Comparison of ENCODE assay signal across 13 mouse cellular contexts in the genomic region with DNA sequence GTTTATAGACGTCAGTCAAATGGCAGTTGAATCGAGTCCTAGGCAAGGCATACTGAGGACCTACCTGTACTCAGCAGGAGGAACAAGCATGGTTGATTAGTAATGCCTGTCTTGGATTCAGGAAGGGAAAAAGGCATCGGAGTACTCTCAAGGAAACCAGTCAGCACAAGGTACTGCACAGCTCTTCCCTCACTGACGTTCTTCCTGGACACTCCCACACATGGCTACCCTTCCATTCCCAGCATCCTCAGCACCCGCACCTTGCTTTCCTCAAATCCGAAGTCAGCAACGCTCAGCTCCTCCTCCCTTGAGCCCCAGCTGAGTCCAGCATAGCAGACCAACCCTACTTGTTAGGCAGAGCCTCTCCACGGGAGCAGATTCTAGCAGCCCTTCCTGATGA.
A peak's percentile ranks its signal among the peaks of the same experiment; 100 is the strongest.
DNase-seq lines count a peak whose midpoint lies in the region; ATAC-seq and TF ChIP-seq lines count a peak whose summit lies in the region.
"Had no signal": no experiment of that assay in that cellular context is flagged by ENCODE, and none has a peak within 500 bp of the region (broad histone marks: within the 10 kb centered on the region; RNA-seq: fewer than 3 reads in every experiment).

No protein-coding gene starts in this region.

- no peak overlapping the region for H3K4me3 ChIP-seq in midbrain, embryonic 13.5 days (replicated peaks)
- no peak overlapping the region for H3K4me3 ChIP-seq in midbrain, postnatal 0 days (ENCODE audit: low read depth, low read length)
- no peak overlapping the region for H3K4me3 ChIP-seq in kidney, embryonic 16.5 days (ENCODE audit: low read length)
- no peak overlapping the region for H3K4me3 ChIP-seq in stomach, postnatal 0 days (ENCODE audit: low read depth, low read length)
- H3K4me3 ChIP-seq: embryonic facial prominence, embryonic 12.5 days; layer of hippocampus, adult 2 months had no signal

- 0 out of 2 replicates have a peak overlapping the region, but pooled peaks have one; percentile 59 for H3K27ac ChIP-seq in midbrain, embryonic 13.5 days
- no peak overlapping the region; the same call in 1 of the 2 replicates for H3K27ac ChIP-seq in midbrain, postnatal 0 days (ENCODE audit: low read depth, low read length)
- no peak overlapping the region for H3K27ac ChIP-seq in kidney, embryonic 16.5 days (ENCODE audit: low read length)
- no peak overlapping the region for H3K27ac ChIP-seq in stomach, postnatal 0 days (replicated peaks)
- H3K27ac ChIP-seq: embryonic facial prominence, embryonic 12.5 days; layer of hippocampus, adult 2 months had no signal

- no peaks in the 10 kb centered on the region for H3K36me3 ChIP-seq in midbrain, embryonic 13.5 days
- no peaks in the 10 kb centered on the region for H3K36me3 ChIP-seq in midbrain, postnatal 0 days (ENCODE audit: insufficient read depth, low read length)
- no peaks in the 10 kb centered on the region for H3K36me3 ChIP-seq in kidney, embryonic 16.5 days (ENCODE audit: insufficient read depth, low read length)
- no peaks in the 10 kb centered on the region for H3K36me3 ChIP-seq in stomach, postnatal 0 days (ENCODE audit: control insufficient read depth, insufficient read depth, low read length)
- H3K36me3 ChIP-seq: embryonic facial prominence, embryonic 12.5 days; G1E had no signal

- ATAC-seq in midbrain, embryonic 13.5 days: no peak
- no peak for ATAC-seq in midbrain, postnatal 0 days (ENCODE audit: low FRiP score)
- peak; percentile 39; the same call in 1 of the 2 replicates for ATAC-seq in kidney, embryonic 16.5 days (ENCODE audit: low FRiP score, low TSS enrichment)
- peak; percentile 61 for ATAC-seq in stomach, postnatal 0 days (ENCODE audit: low FRiP score, low TSS enrichment)
- ATAC-seq in erythroid progenitor cell, adult 5-6 weeks (replicated peaks; ENCODE audit: low FRiP score, poor library complexity, severe bottlenecking): no peak
- ATAC-seq: forebrain, embryonic 16.5 days had no signal

- no peaks in the 10 kb centered on the region for H3K27me3 ChIP-seq in midbrain, embryonic 13.5 days
- H3K27me3 ChIP-seq in midbrain, postnatal 0 days (ENCODE audit: insufficient read depth, low read length): no peaks in the 10 kb centered on the region
- no peaks in the 10 kb centered on the region for H3K27me3 ChIP-seq in kidney, embryonic 16.5 days (ENCODE audit: insufficient read depth, low read length)
- H3K27me3 ChIP-seq in stomach, postnatal 0 days (ENCODE audit: control insufficient read depth, insufficient read depth, low read length): no peaks in the 10 kb centered on the region
- H3K27me3 ChIP-seq: embryonic facial prominence, embryonic 12.5 days had no signal

- peaks cover 30% of the 10 kb centered on the region for H3K4me1 ChIP-seq in midbrain, embryonic 13.5 days (replicated peaks)
- peaks cover 8% of the 10 kb centered on the region; the same call in 1 of the 2 replicates for H3K4me1 ChIP-seq in midbrain, postnatal 0 days (ENCODE audit: insufficient read depth, low read length)
- 0 out of 2 replicates have a peak, but pooled peaks cover 4% of the 10 kb centered on the region for H3K4me1 ChIP-seq in kidney, embryonic 16.5 days (ENCODE audit: insufficient read depth, low read length)
- H3K4me1 ChIP-seq in stomach, postnatal 0 days (replicated peaks; ENCODE audit: control insufficient read depth, insufficient read depth): no peaks in the 10 kb centered on the region

- no peaks in the 10 kb centered on the region for H3K9me3 ChIP-seq in midbrain, embryonic 13.5 days
- no peaks in the 10 kb centered on the region for H3K9me3 ChIP-seq in midbrain, postnatal 0 days (ENCODE audit: low read length)
- no peaks in the 10 kb centered on the region; the same call in 1 of the 2 replicates for H3K9me3 ChIP-seq in kidney, embryonic 16.5 days (ENCODE audit: low read length)
- H3K9me3 ChIP-seq in stomach, postnatal 0 days (ENCODE audit: control insufficient read depth, low read length): no peaks in the 10 kb centered on the region
- H3K9me3 ChIP-seq: embryonic facial prominence, embryonic 12.5 days had no signal

- no peak for TF ChIP-seq CTCF in midbrain, postnatal 0 days (IDR thresholded peaks at IDR 0.05)
- TF ChIP-seq CTCF in stomach, postnatal 0 days (IDR thresholded peaks at IDR 0.05; ENCODE audit: low read depth): no peak

- TF ChIP-seq EP300 in stomach, postnatal 0 days (optimal IDR thresholded peaks at IDR 0.05): no peak

- no peak overlapping the region for H3K9ac ChIP-seq in midbrain, embryonic 13.5 days (replicated peaks)
- H3K9ac ChIP-seq in midbrain, postnatal 0 days (replicated peaks; ENCODE audit: low read length, poor library complexity, severe bottlenecking): no peak overlapping the region
- no peak overlapping the region for H3K9ac ChIP-seq in kidney, embryonic 16.5 days (replicated peaks; ENCODE audit: low read length)
- no peak overlapping the region for H3K9ac ChIP-seq in stomach, postnatal 0 days (ENCODE audit: low read length)
- H3K9ac ChIP-seq: embryonic facial prominence, embryonic 12.5 days had no signal

- H3K4me2 ChIP-seq in midbrain, embryonic 13.5 days (replicated peaks): no peak overlapping the region
- no peak overlapping the region for H3K4me2 ChIP-seq in midbrain, postnatal 0 days (ENCODE audit: low read depth, low read length, poor library complexity, severe bottlenecking)
- peak overlapping the region; percentile 12 for H3K4me2 ChIP-seq in kidney, embryonic 16.5 days (replicated peaks; ENCODE audit: low read depth, low read length)
- H3K4me2 ChIP-seq in stomach, postnatal 0 days (replicated peaks; ENCODE audit: low read depth): no peak overlapping the region

- DNase-seq in midbrain, postnatal 0 days (ENCODE audit: low spot score): no peak
- DNase-seq in WW6 (ENCODE audit: low read depth, low spot score): peak; percentile 4
- peak; percentile 21 for DNase-seq in stomach, postnatal 0 days (ENCODE audit: low spot score)
- DNase-seq in cerebellum, adult 11 months: no peak
- DNase-seq: adrenal gland, adult 8-10 months; thymus, adult 2 months had no signal

- 56% methylated on average over 8 of the region's 8 CpGs for WGBS in midbrain, embryonic 13.5 days
- 55% methylated on average over 8 of the region's 8 CpGs for WGBS in midbrain, postnatal 0 days
- 39% methylated on average over 8 of the region's 8 CpGs for WGBS in kidney, embryonic 16.5 days
- WGBS in stomach, postnatal 0 days: 27% methylated on average over 8 of the region's 8 CpGs

Comparison
In these comparisons a context has a peak if more than half of its experiments do, and no peak if none do; other contexts are left out.
1. ATAC-seq: peak in kidney, embryonic 16.5 days (single experiment) and stomach, postnatal 0 days (single experiment); none in midbrain, embryonic 13.5 days (single experiment), midbrain, postnatal 0 days (single experiment) and erythroid progenitor cell, adult 5-6 weeks (single experiment).
2. DNase-seq: peak in WW6 (single experiment) and stomach, postnatal 0 days (single experiment); none in midbrain, postnatal 0 days (single experiment) and cerebellum, adult 11 months (single experiment).